Mouse (Mus musculus): ENCODE data around the gene 4930564D02Rik.

The 4930564D02Rik gene

GRCm38 (mm10) chr3:105113859-105114258 is 47.2 kb downstream of the 4930564D02Rik start:
- DNase-seq (ENCODE audit: low read depth, low spot score), result no peak

- DNase-seq (ENCODE audit: low read depth, low spot score), result peak; percentile 82
Measured at GRCm38 (mm10) chr3:105114269-105114668, 47.6 kb downstream of the 4930564D02Rik start.

GRCm38 (mm10) chr3:105116596-105116995 is 50.0 kb downstream of the 4930564D02Rik start:
- peak; percentile 29 for DNase-seq (ENCODE audit: low read depth, low spot score)

- DNase-seq (ENCODE audit: low read depth, low spot score), result no peak
Measured at GRCm38 (mm10) chr3:105123776-105124175, 57.1 kb downstream of the 4930564D02Rik start.

GRCm38 (mm10) chr3:105127881-105128280 is 61.2 kb downstream of the 4930564D02Rik start:
- DNase-seq (ENCODE audit: low read depth, low spot score), result no peak
